Mouse (Mus musculus) liver, postnatal 0 days (tissue): ENCODE measurements around the gene Gm4778. TPM values are rescaled to one million over a fixed set of nuclear protein-coding genes. Genes with fewer than 3 reads are reported as not detected.
"Not testable (repeated sequence)": the region's sequence is repeated elsewhere in the genome, so short reads cannot be mapped to it uniquely, and the experiment has no call there.

Experiments used
- ATAC-seq: fragments of 200-750 bp; cut with Nextera tagmentation; 2 replicates; pipeline ENCODE4 v1.8.0; 2017; ENCODE audit warnings: mild to moderate bottlenecking, moderate library complexity
- DNase-seq: peaks from one replicate; pipeline ENCODE4 v3.0.0-alpha.2; 2016
- H3K27ac ChIP-seq: fragments of 300-500 bp; sonication (generic); 2 replicates; pipeline ENCODE4 v1.5.1; 2014; ENCODE audit warnings: antibody characterized with exemption, moderate library complexity, mild to moderate bottlenecking, low read depth
- H3K27me3 ChIP-seq: fragments of 300-500 bp; sonication (generic); 2 replicates; pipeline ENCODE4 v1.6.1; 2014; ENCODE audit warnings: low read length, control low read depth, mixed read lengths; ENCODE audit not compliant: insufficient read depth
- H3K36me3 ChIP-seq: fragments of 300-500 bp; sonication (generic); replicated peaks from 2 replicates; pipeline ENCODE4 v1.6.1; 2014; ENCODE audit warnings: mild to moderate bottlenecking, control low read depth, low read length, moderate library complexity, mixed read lengths; ENCODE audit not compliant: insufficient read depth
- H3K4me1 ChIP-seq: fragments of 300-500 bp; sonication (generic); 2 replicates; pipeline ENCODE4 v1.6.1; 2014; ENCODE audit warnings: antibody characterized with exemption, mild to moderate bottlenecking, control low read depth; ENCODE audit not compliant: insufficient read depth
- H3K4me2 ChIP-seq: fragments of 300-500 bp; sonication (generic); 2 replicates; pipeline ENCODE4 v1.6.1; 2014; ENCODE audit warnings: low read depth, mild to moderate bottlenecking, low read length, moderate library complexity, mixed read lengths
- H3K4me3 ChIP-seq: fragments of 300-500 bp; sonication (generic); 2 replicates; pipeline ENCODE4 v1.5.1; 2014; ENCODE audit warnings: low read depth, low read length
- H3K9ac ChIP-seq: fragments of 300-500 bp; sonication (generic); replicated peaks from 2 replicates; pipeline ENCODE4 v1.6.1; 2014; ENCODE audit warnings: mild to moderate bottlenecking, moderate library complexity
- H3K9me3 ChIP-seq: fragments of 300-500 bp; sonication (generic); 2 replicates; pipeline ENCODE4 v1.6.1; 2016; ENCODE audit warnings: mild to moderate bottlenecking, control low read depth, low read length, mixed read lengths
- CTCF ChIP-seq: sonication (generic); IDR thresholded peaks from 2 replicates; pipeline ENCODE4 v1.5.1; 2016; ENCODE audit warnings: antibody characterized with exemption, low read depth
- EP300 ChIP-seq: IDR thresholded peaks from 2 replicates; pipeline ENCODE4 v1.6.1; 2016; ENCODE audit warnings: antibody characterized with exemption, low read depth, mild to moderate bottlenecking
- WGBS: fragments of 180-500 bp; shearing (Covaris S2); extraction: QIAGEN DNeasy Blood & Tissue Kit; methylation state at CpG from one replicate; pipeline ENCODE4 v1.1.7; 2014; ENCODE audit not compliant: insufficient replicate concordance; 5-methylcytosine and 5-hydroxymethylcytosine counted together
- polyA plus RNA-seq: library from polyadenylated mRNA; unstranded; fragments of >200 nt; fragmentation: Nextera tagmentation; extraction: Ambion mirVana; gene quantifications from 2 replicates; pipeline ENCODE4 v1.2.1, GENCODE M21; 2015

Gm4778 gene
- not detected in 2 replicates for polyA plus RNA-seq

GRCm38 (mm10) chr3:94263736-94264135 is at the start of gene Gm4778:
Gene Gm4778 (plus strand): TSS chr3:94264036.
- H3K36me3 ChIP-seq, H3K9ac ChIP-seq, ATAC-seq, H3K9me3 ChIP-seq, H3K27ac ChIP-seq, DNase-seq, H3K4me3 ChIP-seq, H3K27me3 ChIP-seq, H3K4me2 ChIP-seq, H3K4me1 ChIP-seq: not testable (repeated sequence)
- no CpG with 5 or more reads among the region's 1 CpGs for WGBS

GRCm38 (mm10) chr3:94260598-94260997 is 3.2 kb upstream of the Gm4778 start:
- no peak overlapping the region for H3K9ac ChIP-seq
- no peak overlapping the region for H3K27ac ChIP-seq
- no peaks in the 10 kb centered on the region for H3K36me3 ChIP-seq
- DNase-seq (no peak), ATAC-seq (no peak)
- WGBS = 44% methylated on average over 6 of the region's 6 CpGs
- H3K27me3 ChIP-seq = no peaks in the 10 kb centered on the region
- peak; percentile 37 for TF ChIP-seq CTCF
- TF ChIP-seq EP300 = no peak
- H3K4me2 ChIP-seq = no peak overlapping the region
- no peaks in the 10 kb centered on the region for H3K4me1 ChIP-seq
- no peaks in the 10 kb centered on the region for H3K9me3 ChIP-seq
- H3K4me3 ChIP-seq = no peak overlapping the region

- Histone ChIP-seq H3K9me3 (no peaks in the 10 kb centered on the region), H3K9ac (no peak overlapping the region), H3K4me2 (no peak overlapping the region), H3K36me3 (no peaks in the 10 kb centered on the region), H3K27ac (no peak overlapping the region), H3K4me3 (no peak overlapping the region), H3K27me3 (no peaks in the 10 kb centered on the region), H3K4me1 (no peaks in the 10 kb centered on the region)
- no peak for ATAC-seq
- TF ChIP-seq CTCF (no peak), EP300 (no peak)
- 89% methylated on average over 11 of the region's 11 CpGs for WGBS
- DNase-seq = no peak
Observed at GRCm38 (mm10) chr3:94275991-94276390, 12.2 kb downstream of the Gm4778 start.

GRCm38 (mm10) chr3:94305457-94305856 is 41.6 kb downstream of the Gm4778 start:
- no peaks in the 10 kb centered on the region for H3K27me3 ChIP-seq
- no peaks in the 10 kb centered on the region for H3K36me3 ChIP-seq
- peaks cover 5% of the 10 kb centered on the region; the same call in 1 of the 2 replicates for H3K4me1 ChIP-seq
- H3K4me3 ChIP-seq = no peak overlapping the region
- no peaks in the 10 kb centered on the region; the same call in 1 of the 2 replicates for H3K9me3 ChIP-seq
- DNase-seq (no peak), ATAC-seq (no peak)
- no peak overlapping the region for H3K4me2 ChIP-seq
- TF ChIP-seq CTCF (no peak), EP300 (no peak)
- H3K9ac ChIP-seq = no peak overlapping the region
- 44% methylated on average over 1 of the region's 1 CpGs for WGBS
- no peak overlapping the region for H3K27ac ChIP-seq

- no peak for TF ChIP-seq CTCF
- TF ChIP-seq EP300 = no peak
- Histone ChIP-seq H3K27ac (no peak overlapping the region), H3K36me3 (no peaks in the 10 kb centered on the region), H3K4me1 (peaks cover 10% of the 10 kb centered on the region; the same call in 1 of the 2 replicates), H3K27me3 (no peaks in the 10 kb centered on the region), H3K4me2 (no peak overlapping the region), H3K9me3 (no peaks in the 10 kb centered on the region; the same call in 1 of the 2 replicates), H3K4me3 (no peak overlapping the region), H3K9ac (no peak overlapping the region)
- no peak for DNase-seq
- no peak for ATAC-seq
Observed at GRCm38 (mm10) chr3:94306975-94307374, 43.1 kb downstream of the Gm4778 start.

- no peaks in the 10 kb centered on the region for H3K27me3 ChIP-seq
- H3K9ac ChIP-seq = peak within 1 kb of the TSS; percentile 62
- no peaks in the 10 kb centered on the region for H3K9me3 ChIP-seq
- WGBS = 2% methylated on average over 47 of the region's 47 CpGs
- peak within 1 kb of the TSS; percentile 81 for H3K27ac ChIP-seq
- DNase-seq (peak; percentile 92), ATAC-seq (peak; percentile 100)
- H3K36me3 ChIP-seq = no peaks in the 10 kb centered on the region
- H3K4me3 ChIP-seq = peak within 1 kb of the TSS; percentile 64
- TF ChIP-seq CTCF = 0 out of 2 replicates have a peak, but pooled peaks have one; percentile 9
- TF ChIP-seq EP300 = no peak; the same call in 1 of the 2 replicates
- peaks cover 11% of the 10 kb centered on the region; the same call in 1 of the 2 replicates for H3K4me1 ChIP-seq
- H3K4me2 ChIP-seq = peak within 1 kb of the TSS; percentile 79
Observed at GRCm38 (mm10) chr3:94309633-94310363, 46.0 kb downstream of the Gm4778 start, which contains the start of gene Them4. Gene Them4 (plus strand): TSS chr3:94310089.

GRCm38 (mm10) chr3:94310491-94310890 is 46.7 kb downstream of the Gm4778 start:
- WGBS = 37% methylated on average over 7 of the region's 7 CpGs
- Histone ChIP-seq H3K36me3 (no peaks in the 10 kb centered on the region), H3K4me2 (peak overlapping the region; percentile 79), H3K27me3 (no peaks in the 10 kb centered on the region), H3K4me3 (peak overlapping the region; percentile 64), H3K27ac (peak overlapping the region; percentile 81), H3K9ac (peak overlapping the region; percentile 62), H3K9me3 (no peaks in the 10 kb centered on the region), H3K4me1 (peaks cover 11% of the 10 kb centered on the region; the same call in 1 of the 2 replicates)
- ATAC-seq (no peak), DNase-seq (no peak)
- TF ChIP-seq EP300 (no peak), CTCF (no peak)
